Mouse (Mus musculus) heart, postnatal 4 days (tissue): ENCODE measurements around the gene Nr6a1. TPM values are rescaled to one million over a fixed set of nuclear protein-coding genes. Genes with fewer than 3 reads are reported as not detected.

Experiments
- DNase-seq: peaks from one replicate; pipeline ENCODE4 v3.0.0; 2021
- total RNA-seq, 2 experiments: library from RNA; stranded (reverse); gene quantifications; 2 replicates each; pipeline ENCODE4 v1.2.3; 2021

The Nr6a1 gene
- total RNA-seq, 2 experiments from 2014 or later = 2.1 to 2.6 TPM

- no peak for DNase-seq
Measured at GRCm38 (mm10) chr2:38866711-38867110, 60.8 kb downstream of the Nr6a1 start.

GRCm38 (mm10) chr2:38864011-38864410 lies 63.5 kb downstream of the Nr6a1 start:
- peak; percentile 21 for DNase-seq

- no peak for DNase-seq
Measured at GRCm38 (mm10) chr2:38851797-38852196, 75.7 kb downstream of the Nr6a1 start.

GRCm38 (mm10) chr2:38846319-38846718 lies 81.2 kb downstream of the Nr6a1 start:
- no peak for DNase-seq

GRCm38 (mm10) chr2:38835489-38835888 lies 92.0 kb downstream of the Nr6a1 start:
- no peak for DNase-seq

GRCm38 (mm10) chr2:38831976-38832375 lies 95.5 kb downstream of the Nr6a1 start:
- DNase-seq = no peak

GRCm38 (mm10) chr2:38829521-38829920 lies 98.0 kb downstream of the Nr6a1 start:
- DNase-seq = no peak

GRCm38 (mm10) chr2:38827801-38828306 lies 99.6 kb downstream of the Nr6a1 start:
- no peak for DNase-seq

GRCm38 (mm10) chr2:38826189-38826588 lies 101.3 kb downstream of the Nr6a1 start:
- DNase-seq = peak; percentile 14

- peak; percentile 21 for DNase-seq
Measured at GRCm38 (mm10) chr2:38824791-38825768, 102.4 kb downstream of the Nr6a1 start.

GRCm38 (mm10) chr2:38823912-38824583 lies 103.4 kb downstream of the Nr6a1 start:
- peak; percentile 74 for DNase-seq

- DNase-seq = no peak
Measured at GRCm38 (mm10) chr2:38823406-38823805, 104.1 kb downstream of the Nr6a1 start.

- DNase-seq = peak; percentile 76
Measured at GRCm38 (mm10) chr2:38822995-38823394, 104.5 kb downstream of the Nr6a1 start.

- DNase-seq = no peak
Measured at GRCm38 (mm10) chr2:38817487-38817886, 110.0 kb downstream of the Nr6a1 start.

- DNase-seq = peak; percentile 84
Measured at GRCm38 (mm10) chr2:38797087-38797624, 130.3 kb downstream of the Nr6a1 start.

- no peak for DNase-seq
Measured at GRCm38 (mm10) chr2:38787338-38787737, 140.2 kb downstream of the Nr6a1 start.

GRCm38 (mm10) chr2:38786216-38786960 lies 141.1 kb downstream of the Nr6a1 start:
- no peak for DNase-seq

GRCm38 (mm10) chr2:38785113-38785512 lies 142.4 kb downstream of the Nr6a1 start:
- no peak for DNase-seq

- no peak for DNase-seq
Measured at GRCm38 (mm10) chr2:38784396-38784795, 143.1 kb downstream of the Nr6a1 start.

- DNase-seq = no peak
Measured at GRCm38 (mm10) chr2:38783364-38783763, 144.1 kb downstream of the Nr6a1 start.

- no peak for DNase-seq
Measured at GRCm38 (mm10) chr2:38782731-38783130, 144.8 kb downstream of the Nr6a1 start.
